Mouse (Mus musculus) heart, postnatal 0 days (tissue): Measurements from ENCODE around the gene Marc2.

Experiments used
- CTCF ChIP-seq: IDR thresholded peaks from 2 replicates; pipeline ENCODE4 v1.5.1; 2016; ENCODE audit warnings: antibody characterized with exemption, control low read depth, low read depth
- EP300 ChIP-seq: IDR thresholded peaks from 2 replicates; pipeline ENCODE4 v1.6.1; 2016; ENCODE audit warnings: antibody characterized with exemption, low read depth

DNA sequence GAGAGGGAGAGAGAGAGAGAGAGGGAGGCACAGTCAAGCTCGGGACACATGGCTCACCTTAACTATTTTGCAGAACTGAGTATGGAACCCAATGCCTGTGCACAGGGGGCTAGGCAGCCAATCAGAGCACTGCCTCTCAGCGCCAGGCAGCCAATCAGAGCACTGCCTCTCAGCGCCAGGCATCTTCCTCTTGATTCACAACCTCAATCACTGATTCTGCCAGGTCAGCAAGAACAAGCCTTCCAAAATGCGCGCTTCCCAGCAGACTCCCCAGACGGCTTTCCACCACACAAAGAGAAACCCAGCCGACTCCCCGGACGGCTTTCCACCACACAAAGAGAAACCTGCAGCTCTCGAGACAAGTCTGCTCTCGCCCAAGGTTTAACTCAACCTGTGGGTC, 23.6 kb downstream of the Marc2 start:
- TF ChIP-seq CTCF (no peak), EP300 (no peak)
